Mouse (Mus musculus) heart, embryonic 15.5 days (tissue): ENCODE data around the gene Napsa. TPM values are rescaled to one million over a fixed set of nuclear protein-coding genes. Genes with fewer than 3 reads are reported as not detected.

Source experiments
- ATAC-seq: fragments of 200-750 bp; cut with Nextera tagmentation; replicated peaks from 2 replicates; pipeline ENCODE4 v1.8.0; 2017; ENCODE audit warnings: low read depth, moderate TSS enrichment; ENCODE audit not compliant: insufficient number of reproducible peaks, insufficient read depth, low FRiP score
- H3K27ac ChIP-seq: fragments of 300-500 bp; sonication (generic); 2 replicates; pipeline ENCODE4 v1.5.1; 2015; ENCODE audit warnings: mild to moderate bottlenecking, inconsistent platforms
- H3K27me3 ChIP-seq: fragments of 300-500 bp; sonication (generic); 2 replicates; pipeline ENCODE4 v1.6.1; 2015; ENCODE audit warnings: inconsistent platforms
- H3K36me3 ChIP-seq: fragments of 300-500 bp; sonication (generic); 2 replicates; pipeline ENCODE4 v1.6.1; 2015; ENCODE audit warnings: mild to moderate bottlenecking, inconsistent platforms
- H3K4me1 ChIP-seq: fragments of 300-500 bp; sonication (generic); replicated peaks from 2 replicates; pipeline ENCODE4 v1.6.1; 2015; ENCODE audit warnings: inconsistent platforms
- H3K4me2 ChIP-seq: fragments of 300-500 bp; sonication (generic); 2 replicates; pipeline ENCODE4 v1.6.1; 2015; ENCODE audit warnings: inconsistent platforms, mild to moderate bottlenecking, moderate library complexity
- H3K4me3 ChIP-seq: fragments of 300-500 bp; sonication (generic); 2 replicates; pipeline ENCODE4 v1.5.1; 2015; ENCODE audit warnings: mild to moderate bottlenecking, inconsistent platforms
- H3K9ac ChIP-seq: fragments of 300-500 bp; sonication (generic); 2 replicates; pipeline ENCODE4 v1.6.1; 2015; ENCODE audit warnings: mild to moderate bottlenecking, inconsistent platforms
- H3K9me3 ChIP-seq: fragments of 300-500 bp; sonication (generic); replicated peaks from 2 replicates; pipeline ENCODE4 v1.6.1; 2016; ENCODE audit warnings: inconsistent platforms
- WGBS: fragments of 180-500 bp; shearing (Covaris S2); methylation state at CpG from one replicate; pipeline ENCODE4 v1.1.7; 2015; ENCODE audit warnings: mixed read lengths; 5-methylcytosine and 5-hydroxymethylcytosine counted together
- polyA plus RNA-seq: library from polyadenylated mRNA; unstranded; fragments of >200 nt; fragmentation: Nextera tagmentation; extraction: Ambion mirVana; gene quantifications from 2 replicates; pipeline ENCODE4 v1.2.1, GENCODE M21; 2015

The Napsa gene
- polyA plus RNA-seq, 1 experiment from 2014 or later, result 1.7 TPM

- Histone ChIP-seq H3K4me3 (no peak overlapping the region), H3K27me3 (peaks cover 16% of the 10 kb centered on the region), H3K4me1 (peaks cover 18% of the 10 kb centered on the region), H3K27ac (no peak overlapping the region), H3K9me3 (no peaks in the 10 kb centered on the region), H3K36me3 (peaks cover 17% of the 10 kb centered on the region), H3K9ac (no peak overlapping the region), H3K4me2 (no peak overlapping the region)
- ATAC-seq, result no peak
- WGBS, result 82% methylated on average over 29 of the region's 29 CpGs
Measured at GRCm38 (mm10) chr7:44532918-44533745, 39.0 kb upstream of the Napsa start.

GRCm38 (mm10) chr7:44533746-44534045 lies 38.5 kb upstream of the Napsa start:
- H3K36me3 ChIP-seq, result peaks cover 23% of the 10 kb centered on the region
- peaks cover 13% of the 10 kb centered on the region for H3K4me1 ChIP-seq
- no peak overlapping the region for H3K4me3 ChIP-seq
- 81% methylated on average over 12 of the region's 12 CpGs for WGBS
- H3K9me3 ChIP-seq, result no peaks in the 10 kb centered on the region
- no peak overlapping the region for H3K4me2 ChIP-seq
- peaks cover 10% of the 10 kb centered on the region for H3K27me3 ChIP-seq
- H3K27ac ChIP-seq, result no peak overlapping the region
- no peak for ATAC-seq
- no peak overlapping the region for H3K9ac ChIP-seq

- H3K4me1 ChIP-seq, result peaks cover 13% of the 10 kb centered on the region
- H3K4me3 ChIP-seq, result no peak overlapping the region
- ATAC-seq, result no peak
Measured at GRCm38 (mm10) chr7:44534242-44534641, 37.9 kb upstream of the Napsa start.

GRCm38 (mm10) chr7:44534656-44535441 lies 37.3 kb upstream of the Napsa start:
- Histone ChIP-seq H3K4me1 (peaks cover 13% of the 10 kb centered on the region), H3K27me3 (peaks cover 4% of the 10 kb centered on the region; the same call in 1 of the 2 replicates), H3K9me3 (no peaks in the 10 kb centered on the region), H3K27ac (no peak overlapping the region), H3K36me3 (peaks cover 28% of the 10 kb centered on the region), H3K4me2 (no peak overlapping the region), H3K9ac (no peak overlapping the region), H3K4me3 (no peak overlapping the region)
- ATAC-seq, result no peak
- 87% methylated on average over 19 of the region's 19 CpGs for WGBS

More at GRCm38 (mm10) chr7:44534242-44534641, 37.9 kb upstream of the Napsa start:
- Histone ChIP-seq H3K4me2 (no peak overlapping the region), H3K27ac (no peak overlapping the region), H3K27me3 (peaks cover 5% of the 10 kb centered on the region), H3K9me3 (no peaks in the 10 kb centered on the region), H3K36me3 (peaks cover 23% of the 10 kb centered on the region), H3K9ac (no peak overlapping the region)
- WGBS, result 90% methylated on average over 13 of the region's 13 CpGs

- H3K4me3 ChIP-seq, result no peak overlapping the region
- peaks cover 13% of the 10 kb centered on the region for H3K4me1 ChIP-seq
- H3K9ac ChIP-seq, result 0 out of 2 replicates have a peak overlapping the region, but pooled peaks have one; percentile 12
- H3K9me3 ChIP-seq, result no peaks in the 10 kb centered on the region
- no peak for ATAC-seq
- H3K4me2 ChIP-seq, result no peak overlapping the region
- H3K27me3 ChIP-seq, result no peaks in the 10 kb centered on the region
- H3K36me3 ChIP-seq, result peaks cover 38% of the 10 kb centered on the region
- 88% methylated on average over 27 of the region's 27 CpGs for WGBS
- H3K27ac ChIP-seq, result no peak overlapping the region
Measured at GRCm38 (mm10) chr7:44535657-44536589, 36.3 kb upstream of the Napsa start.

GRCm38 (mm10) chr7:44536590-44536968 lies 35.6 kb upstream of the Napsa start:
- Histone ChIP-seq H3K9ac (0 out of 2 replicates have a peak overlapping the region, but pooled peaks have one; percentile 12), H3K9me3 (no peaks in the 10 kb centered on the region), H3K27ac (peak overlapping the region; percentile 40; the same call in 1 of the 2 replicates), H3K4me3 (no peak overlapping the region), H3K27me3 (no peaks in the 10 kb centered on the region), H3K4me2 (no peak overlapping the region), H3K36me3 (peaks cover 45% of the 10 kb centered on the region), H3K4me1 (peaks cover 13% of the 10 kb centered on the region)
- ATAC-seq, result no peak
- 63% methylated on average over 6 of the region's 6 CpGs for WGBS

- H3K9ac ChIP-seq, result 0 out of 2 replicates have a peak overlapping the region, but pooled peaks have one; percentile 12
- H3K36me3 ChIP-seq, result peaks cover 48% of the 10 kb centered on the region
- peak overlapping the region; percentile 40; the same call in 1 of the 2 replicates for H3K27ac ChIP-seq
- H3K27me3 ChIP-seq, result no peaks in the 10 kb centered on the region
- WGBS, result 58% methylated on average over 7 of the region's 7 CpGs
- H3K9me3 ChIP-seq, result no peaks in the 10 kb centered on the region
- peaks cover 13% of the 10 kb centered on the region for H3K4me1 ChIP-seq
- no peak overlapping the region for H3K4me3 ChIP-seq
- no peak overlapping the region for H3K4me2 ChIP-seq
- ATAC-seq, result no peak
Measured at GRCm38 (mm10) chr7:44537009-44537408, 35.2 kb upstream of the Napsa start.

GRCm38 (mm10) chr7:44537496-44537895 lies 34.7 kb upstream of the Napsa start:
- 90% methylated on average over 13 of the region's 13 CpGs for WGBS
- no peak for ATAC-seq
- no peaks in the 10 kb centered on the region for H3K9me3 ChIP-seq

GRCm38 (mm10) chr7:44538756-44539624 lies 33.2 kb upstream of the Napsa start:
- no peak overlapping the region for H3K4me3 ChIP-seq
- H3K4me2 ChIP-seq, result no peak overlapping the region
- H3K36me3 ChIP-seq, result peaks cover 52% of the 10 kb centered on the region
- 90% methylated on average over 41 of the region's 41 CpGs for WGBS
- no peak overlapping the region for H3K9ac ChIP-seq
- H3K27me3 ChIP-seq, result no peaks in the 10 kb centered on the region
- H3K27ac ChIP-seq, result no peak overlapping the region
- ATAC-seq, result no peak
- no peaks in the 10 kb centered on the region for H3K9me3 ChIP-seq
- peaks cover 13% of the 10 kb centered on the region for H3K4me1 ChIP-seq

More at GRCm38 (mm10) chr7:44537496-44537895, 34.7 kb upstream of the Napsa start:
- Histone ChIP-seq H3K9ac (no peak overlapping the region), H3K36me3 (peaks cover 53% of the 10 kb centered on the region), H3K4me2 (no peak overlapping the region), H3K27me3 (no peaks in the 10 kb centered on the region), H3K27ac (no peak overlapping the region), H3K4me1 (peaks cover 13% of the 10 kb centered on the region), H3K4me3 (no peak overlapping the region)

GRCm38 (mm10) chr7:44542555-44542954 lies 29.6 kb upstream of the Napsa start:
- Histone ChIP-seq H3K27me3 (no peaks in the 10 kb centered on the region), H3K4me3 (no peak overlapping the region), H3K27ac (no peak overlapping the region), H3K4me2 (no peak overlapping the region), H3K9ac (no peak overlapping the region), H3K36me3 (peaks cover 46% of the 10 kb centered on the region), H3K4me1 (peaks cover 9% of the 10 kb centered on the region), H3K9me3 (no peaks in the 10 kb centered on the region)
- ATAC-seq, result no peak
- 90% methylated on average over 11 of the region's 11 CpGs for WGBS
